Mouse (Mus musculus) lung, adult 2 months (tissue): ENCODE measurements at regions not wholly inside any gene's neighbourhood (a gene's known extent, or its start where the extent isn't known, plus 50 kb on each side); places are given as distances from the start of the nearest gene placed in this dataset.

Experiments used
- CTCF ChIP-seq: fragments of 200-500 bp; IDR thresholded peaks from 2 replicates; pipeline ENCODE4 v1.5.1; 2011; ENCODE audit warnings: mild to moderate bottlenecking, low read length, control low read depth; ENCODE audit not compliant: insufficient read depth
- POLR2A ChIP-seq: fragments of 200-500 bp; IDR thresholded peaks from 2 replicates; pipeline ENCODE4 v1.6.1; 2011; ENCODE audit warnings: low read depth, mild to moderate bottlenecking, control low read depth, low read length, borderline replicate concordance; ENCODE audit errors: extremely low read depth

DNA sequence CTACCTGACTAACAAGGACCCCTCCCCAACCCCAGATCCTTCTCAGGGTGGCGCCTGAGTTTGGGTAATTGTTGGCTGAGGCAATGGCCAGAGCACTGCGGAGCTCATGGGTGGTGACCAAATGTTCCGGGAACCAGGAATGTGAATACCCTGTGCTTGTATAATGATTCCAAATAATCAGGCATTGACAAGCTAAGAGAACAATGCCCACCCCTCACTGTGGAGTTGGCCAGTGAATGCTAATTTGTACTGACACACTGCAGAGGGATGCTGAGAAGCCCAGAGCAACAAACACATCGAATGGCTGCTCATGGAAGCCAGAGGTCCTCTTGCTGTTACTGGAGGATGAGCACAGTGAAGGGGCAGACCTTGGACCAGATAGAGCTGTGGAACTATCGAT lies 62.8 kb upstream of the Mbnl2 start:
- TF ChIP-seq CTCF (no peak), POLR2A (no peak)
